Mouse (Mus musculus) common myeloid progenitor, adult 5-6 weeks (primary cell): ENCODE measurements around the gene Mfsd4b3. TPM values are rescaled to one million over a fixed set of nuclear protein-coding genes. Genes with fewer than 3 reads are reported as not detected.
"Not testable (repeated sequence)": the region's sequence is repeated elsewhere in the genome, so short reads cannot be mapped to it uniquely, and the experiment has no call there.

Experiments
- ATAC-seq: replicated peaks from 2 replicates; pipeline ENCODE4 v1.8.0; 2016; ENCODE audit warnings: low read depth, mild to moderate bottlenecking, moderate TSS enrichment, inconsistent platforms; ENCODE audit not compliant: poor library complexity, severe bottlenecking
- total RNA-seq: library from RNA; stranded (forward); fragments of 200-1000, 187-1606 nt; gene quantifications from 2 replicates; pipeline ENCODE4 v1.2.3, GENCODE M21; 2017

The Mfsd4b3 gene
- total RNA-seq, result not detected in 2 replicates

DNA sequence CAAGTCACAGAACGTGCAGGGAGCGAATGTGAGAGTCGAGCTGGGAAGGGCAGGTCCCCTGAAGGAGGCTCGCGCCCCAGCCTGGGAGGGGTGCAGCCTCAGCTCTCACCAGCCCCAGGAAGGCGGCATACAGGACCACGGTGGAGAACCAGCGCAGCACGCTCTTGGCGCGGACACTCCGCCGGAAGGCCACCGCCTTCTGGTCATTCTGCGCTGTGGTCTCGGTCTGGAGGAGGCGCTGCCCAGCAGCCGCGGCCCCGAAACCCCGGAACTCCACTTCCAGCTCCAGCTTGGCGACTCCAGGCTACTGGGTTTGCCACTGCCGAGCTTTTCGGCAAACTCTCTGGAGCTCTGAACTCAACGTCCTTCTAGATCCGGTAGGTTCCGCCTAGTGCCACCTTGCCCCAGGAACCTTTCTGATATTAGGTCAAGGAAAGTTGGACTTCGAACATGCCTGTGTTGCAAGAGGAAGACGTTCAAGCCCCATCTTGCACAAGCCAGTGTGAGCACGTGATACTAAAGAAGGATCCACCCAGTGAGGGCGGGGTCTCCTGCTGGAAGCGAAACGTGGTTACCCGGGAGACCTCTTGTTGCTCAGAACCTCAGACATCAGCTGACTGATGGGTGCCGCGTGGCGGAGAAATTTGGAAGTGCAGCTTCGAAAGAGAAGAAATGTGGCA is at the start of gene Mfsd4b3:
Gene Mfsd4b3 (minus strand): TSS at position 393 of the 680 bp plus-strand sequence.
- ATAC-seq, result peak; percentile 97

- no peak for ATAC-seq
Measured at GRCm38 (mm10) chr10:40009591-40009990, 49.6 kb upstream of the Mfsd4b3 start.

DNA sequence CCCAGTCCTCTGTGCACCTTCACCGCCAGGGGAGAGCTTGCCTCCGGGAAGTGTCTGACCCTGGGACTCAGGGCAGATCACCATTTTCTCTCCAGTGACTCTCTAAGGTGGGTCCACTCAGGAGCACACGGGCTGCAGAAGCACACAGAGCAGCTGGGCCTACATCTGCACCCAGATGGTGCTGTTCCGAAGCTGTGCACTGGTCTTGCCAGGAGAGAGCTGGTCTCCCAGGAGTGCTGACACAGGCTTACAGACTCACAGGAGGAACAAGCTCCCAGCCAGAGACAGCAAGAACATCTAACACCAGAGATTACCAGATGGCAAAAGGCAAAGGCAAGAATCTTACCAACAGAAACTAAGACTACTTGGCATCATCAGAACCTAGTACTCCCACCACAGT is 48.9 kb upstream of the Mfsd4b3 start:
- ATAC-seq, result not testable (repeated sequence)

- ATAC-seq, result no peak
Measured at GRCm38 (mm10) chr10:40007953-40008352, 48.0 kb upstream of the Mfsd4b3 start.

- ATAC-seq, result no peak
Measured at GRCm38 (mm10) chr10:40006963-40007362, 47.0 kb upstream of the Mfsd4b3 start.

- ATAC-seq, result no peak
Measured at GRCm38 (mm10) chr10:40000746-40001145, 40.8 kb upstream of the Mfsd4b3 start.

- peak; percentile 58; the same call in 1 of the 2 replicates for ATAC-seq
Measured at GRCm38 (mm10) chr10:39991155-39991554, 31.2 kb upstream of the Mfsd4b3 start.

- ATAC-seq, result no peak
Measured at GRCm38 (mm10) chr10:39986466-39986865, 26.5 kb upstream of the Mfsd4b3 start, which contains the start of gene Mfsd4b5. Gene Mfsd4b5 (minus strand): TSS chr10:39986646.

GRCm38 (mm10) chr10:39982604-39983003 is 22.7 kb upstream of the Mfsd4b3 start:
- ATAC-seq, result peak; percentile 63

DNA sequence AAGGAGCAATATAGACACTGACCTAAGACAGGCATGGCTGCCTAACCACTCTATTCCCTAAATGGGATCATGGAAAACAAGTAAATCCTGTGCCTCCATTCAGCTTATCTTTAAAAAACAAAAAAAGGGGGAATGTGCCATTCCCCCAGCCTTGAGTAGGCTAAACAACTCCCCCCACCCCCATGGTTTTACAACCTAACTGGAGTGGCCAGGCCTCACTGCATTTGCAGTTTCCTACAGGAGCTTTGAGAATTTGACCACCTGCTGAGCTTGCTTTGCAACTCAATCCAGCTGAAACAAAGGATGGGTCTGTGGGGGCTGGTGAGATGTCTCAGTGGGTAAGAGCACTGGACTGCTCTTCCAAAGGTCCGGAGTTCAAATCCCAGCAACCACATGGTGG is 18.3 kb upstream of the Mfsd4b3 start:
- ATAC-seq, result no peak

GRCm38 (mm10) chr10:39977346-39977745 is 17.4 kb upstream of the Mfsd4b3 start:
- no peak for ATAC-seq

GRCm38 (mm10) chr10:39975771-39976170 is 15.8 kb upstream of the Mfsd4b3 start:
- ATAC-seq, result no peak

- ATAC-seq, result no peak
Measured at GRCm38 (mm10) chr10:39974982-39975381, 15.0 kb upstream of the Mfsd4b3 start.

DNA sequence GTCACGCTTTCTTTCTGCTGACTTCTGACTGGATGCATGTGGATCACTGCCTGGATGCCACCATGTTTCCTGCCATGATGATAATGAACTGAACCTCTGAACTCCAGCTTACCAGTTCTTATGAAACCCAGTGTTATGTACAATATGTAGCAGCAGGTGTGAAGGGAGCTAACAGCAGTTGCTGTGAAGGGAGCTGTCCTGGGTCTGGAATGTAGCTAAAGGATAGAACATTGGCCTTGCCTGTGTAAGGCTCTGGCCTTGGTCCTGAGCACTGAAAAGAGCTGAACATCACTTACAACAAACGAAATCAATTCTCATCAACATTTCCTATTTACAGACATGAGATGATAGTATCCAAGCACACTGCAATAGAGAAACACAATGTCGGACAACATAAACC is 7.6 kb upstream of the Mfsd4b3 start:
- no peak for ATAC-seq

DNA sequence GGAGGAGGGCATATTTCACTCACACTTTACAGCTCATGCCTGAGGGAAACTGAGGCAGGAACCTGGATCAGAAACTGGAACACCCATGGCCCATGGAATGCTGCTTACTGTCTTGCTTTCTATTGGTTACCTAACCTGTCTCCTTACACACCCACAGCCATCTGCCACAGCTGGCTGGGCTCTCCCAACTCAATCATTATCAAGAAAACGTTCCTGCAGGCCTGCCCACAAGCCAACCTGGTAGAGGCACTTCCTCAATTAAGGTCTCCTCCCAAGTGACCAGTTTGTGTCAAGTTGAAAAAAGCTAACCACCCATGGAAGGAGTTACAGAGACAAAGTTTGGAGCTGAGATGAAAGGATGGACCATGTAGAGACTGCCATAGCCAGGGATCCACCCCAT is 2.0 kb upstream of the Mfsd4b3 start:
- ATAC-seq, result peak; percentile 53

DNA sequence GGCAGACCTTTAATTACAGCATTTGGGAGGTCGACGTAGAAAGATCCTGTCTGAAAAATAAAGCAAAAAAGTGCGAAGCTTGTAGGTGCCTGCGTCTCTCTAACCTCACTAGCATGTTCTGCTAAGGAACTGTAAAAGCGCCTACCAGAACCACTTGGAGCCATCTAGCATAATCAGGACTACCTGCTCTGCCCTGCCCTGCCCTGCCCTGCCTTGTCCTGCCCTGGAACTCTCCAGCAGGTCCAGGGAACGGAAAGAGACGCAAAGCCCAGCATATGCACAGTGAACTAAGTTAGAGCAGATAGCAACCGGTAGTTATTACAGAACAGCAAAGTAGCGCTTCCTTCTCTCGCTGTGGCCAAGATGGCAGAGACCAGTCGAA is 479 bp upstream of the Mfsd4b3 start:
- no peak for ATAC-seq

- ATAC-seq, result no peak
Measured at GRCm38 (mm10) chr10:39958266-39958665, 1.7 kb downstream of the Mfsd4b3 start.

GRCm38 (mm10) chr10:39956340-39956878 is 3.5 kb downstream of the Mfsd4b3 start:
- ATAC-seq, result no peak

- no peak for ATAC-seq
Measured at GRCm38 (mm10) chr10:39955163-39955562, 4.8 kb downstream of the Mfsd4b3 start.

DNA sequence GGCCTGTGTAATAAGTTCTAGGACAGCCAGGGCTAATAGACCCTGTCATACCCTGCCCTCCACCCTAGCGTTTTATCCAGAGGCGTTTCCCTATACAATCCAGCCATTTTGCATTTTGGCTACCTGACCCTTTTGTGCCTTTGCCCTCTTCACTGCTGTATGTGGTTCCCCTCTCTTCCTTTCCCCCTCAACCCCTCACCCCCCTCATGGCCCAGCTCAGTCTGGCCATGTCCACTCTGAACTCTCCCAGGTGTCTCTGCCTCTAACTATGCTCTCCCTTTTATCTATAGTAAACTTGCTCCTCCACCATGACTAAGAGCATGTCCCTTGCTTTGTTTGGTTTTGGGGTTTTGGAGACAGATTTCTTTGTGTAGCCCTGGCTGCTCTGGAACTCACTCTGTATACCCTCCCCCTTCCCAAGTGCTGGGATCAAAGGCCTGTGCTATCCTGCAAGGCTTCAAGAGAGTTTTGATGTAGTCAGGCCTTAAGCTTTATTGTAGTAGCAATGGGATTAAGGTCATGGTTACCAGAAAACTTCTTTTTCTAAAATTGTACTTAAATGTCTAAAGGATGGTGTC is 10.5 kb downstream of the Mfsd4b3 start:
- ATAC-seq, result no peak

DNA sequence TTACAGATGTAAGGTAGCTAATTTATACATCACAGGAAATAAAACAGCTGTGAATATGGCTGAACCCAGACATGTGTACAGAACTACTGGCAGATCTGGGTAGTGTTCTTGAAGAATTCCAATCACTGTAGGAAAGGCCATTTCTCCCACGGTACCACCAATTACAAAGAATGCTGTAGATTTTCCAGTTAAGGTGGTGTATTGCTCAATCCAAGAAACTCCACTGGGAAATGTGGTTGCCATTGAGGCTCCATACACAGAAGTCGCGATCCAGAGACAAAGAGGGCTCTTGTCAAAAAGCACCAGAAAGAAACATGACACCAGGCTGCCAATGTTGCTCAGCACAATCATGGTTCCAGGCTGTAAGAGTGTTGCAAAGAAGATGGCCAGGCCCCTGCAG is 12.8 kb downstream of the Mfsd4b3 start:
- ATAC-seq, result not testable (repeated sequence)

DNA sequence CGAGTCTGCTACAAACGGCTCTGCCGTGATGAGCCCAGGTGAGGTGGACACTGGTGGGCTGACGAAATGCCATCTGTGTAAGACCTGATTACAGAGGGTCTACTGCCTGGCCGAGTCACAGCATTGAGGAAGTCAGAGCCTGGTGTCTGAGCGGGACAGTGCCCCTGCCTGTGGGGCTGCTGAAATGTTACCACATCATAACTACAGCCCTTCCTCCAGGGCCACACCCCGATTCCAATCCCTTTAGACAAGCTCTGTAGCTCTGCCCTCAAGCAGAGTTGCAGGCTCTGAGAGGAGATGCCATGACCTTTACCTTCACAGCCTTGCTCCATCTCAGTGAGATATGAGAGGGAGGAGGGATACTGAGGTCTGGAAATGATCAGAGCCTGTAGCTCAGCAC is 23.4 kb downstream of the Mfsd4b3 start:
- ATAC-seq, result peak; percentile 72
